Mouse (Mus musculus): ENCODE measurements at regions not wholly inside any gene's neighbourhood (a gene's known extent, or its start where the extent isn't known, plus 50 kb on each side); places are given as distances from the start of the nearest gene placed in this dataset.

DNA sequence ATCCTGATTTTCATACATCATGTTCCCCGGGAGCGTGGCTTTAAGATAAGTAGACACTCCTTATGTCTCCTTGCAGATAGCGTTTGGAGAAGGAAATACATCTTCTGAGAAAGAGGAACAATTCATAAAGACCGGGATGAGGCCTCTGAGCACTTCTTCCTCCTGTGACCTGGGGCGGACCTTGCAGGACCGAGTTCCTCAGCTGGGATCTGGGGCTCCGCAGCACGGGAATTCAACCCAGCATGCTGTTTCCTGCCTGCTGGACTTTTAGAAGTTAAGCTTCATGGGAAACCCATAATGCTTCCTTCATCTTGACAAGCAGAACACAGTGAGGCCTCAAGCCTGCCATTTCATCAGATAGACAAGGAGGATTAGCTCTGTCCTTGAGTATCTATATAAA is 491.4 kb downstream of the Fam19a5 start:
- TF ChIP-seq CTCF (IDR thresholded peaks at IDR 0.05; ENCODE audit: insufficient read depth, low read length) = no peak
- TF ChIP-seq POLR2A (IDR thresholded peaks at IDR 0.05; ENCODE audit: borderline replicate concordance, extremely low read depth, low read depth, low read length) = no peak
